Comparison of ENCODE assay signal across 12 mouse cellular contexts in the genomic region with DNA sequence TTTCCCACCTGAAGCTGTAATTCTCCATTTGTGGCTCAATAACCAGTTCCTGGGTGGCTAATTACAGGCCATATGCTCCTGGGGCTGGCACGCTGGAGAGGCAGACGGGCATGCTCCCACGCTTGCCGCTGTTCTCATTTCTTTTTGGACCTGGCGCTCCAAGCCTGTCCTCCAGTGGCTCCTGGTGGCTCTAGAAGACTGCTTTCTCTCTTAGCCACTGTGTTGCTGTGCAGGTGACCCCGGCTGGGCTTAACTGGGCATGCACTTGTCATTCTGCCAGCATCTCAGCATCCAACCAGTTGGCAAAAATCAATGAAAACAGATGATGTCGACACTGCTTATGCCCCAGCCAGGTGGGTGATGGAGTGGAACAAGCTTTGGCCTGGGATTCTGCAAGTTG.
A peak's percentile ranks its signal among the peaks of the same experiment; 100 is the strongest.
DNase-seq lines count a peak whose midpoint lies in the region; ATAC-seq and TF ChIP-seq lines count a peak whose summit lies in the region.
"Had no signal": no experiment of that assay in that cellular context is flagged by ENCODE, and none has a peak within 500 bp of the region (broad histone marks: within the 10 kb centered on the region; RNA-seq: fewer than 3 reads in every experiment).

No protein-coding gene starts in this region.

- WGBS in midbrain, postnatal 0 days: 72% methylated on average over 7 of the region's 7 CpGs
- WGBS in midbrain, embryonic 14.5 days: 89% methylated on average over 7 of the region's 7 CpGs
- WGBS in forebrain, embryonic 16.5 days: 66% methylated on average over 7 of the region's 7 CpGs
- 80% methylated on average over 7 of the region's 7 CpGs for WGBS in heart, embryonic 12.5 days

- H3K9ac ChIP-seq in midbrain, postnatal 0 days (replicated peaks; ENCODE audit: low read length, poor library complexity, severe bottlenecking): no peak overlapping the region
- H3K9ac ChIP-seq in midbrain, embryonic 14.5 days (replicated peaks; ENCODE audit: low read length): no peak overlapping the region
- no peak overlapping the region for H3K9ac ChIP-seq in forebrain, embryonic 16.5 days (replicated peaks; ENCODE audit: low read depth, low read length)
- no peak overlapping the region for H3K9ac ChIP-seq in heart, embryonic 12.5 days
- H3K9ac ChIP-seq: lung, embryonic 15.5 days had no signal

- no peaks in the 10 kb centered on the region for H3K27me3 ChIP-seq in midbrain, postnatal 0 days (ENCODE audit: insufficient read depth, low read length)
- no peaks in the 10 kb centered on the region for H3K27me3 ChIP-seq in midbrain, embryonic 14.5 days (ENCODE audit: control insufficient read depth, insufficient read depth, low read length)
- no peaks in the 10 kb centered on the region for H3K27me3 ChIP-seq in forebrain, embryonic 16.5 days (replicated peaks; ENCODE audit: control insufficient read depth, insufficient read depth, low read length)
- H3K27me3 ChIP-seq in heart, embryonic 12.5 days (replicated peaks): no peaks in the 10 kb centered on the region
- H3K27me3 ChIP-seq: lung, embryonic 15.5 days had no signal

- no peak overlapping the region for H3K27ac ChIP-seq in midbrain, postnatal 0 days (ENCODE audit: low read depth, low read length)
- no peak overlapping the region for H3K27ac ChIP-seq in midbrain, embryonic 14.5 days (replicated peaks; ENCODE audit: low read depth, low read length)
- no peak overlapping the region for H3K27ac ChIP-seq in forebrain, embryonic 16.5 days (ENCODE audit: low read length)
- no peak overlapping the region for H3K27ac ChIP-seq in heart, embryonic 12.5 days (ENCODE audit: poor library complexity, severe bottlenecking)
- H3K27ac ChIP-seq: limb, embryonic 10.5 days; lung, embryonic 15.5 days had no signal

- DNase-seq in midbrain, postnatal 0 days (ENCODE audit: low spot score): peak; percentile 64
- DNase-seq in midbrain, embryonic 14.5 days: no peak
- peak; percentile 44 to 47 for DNase-seq in layer of hippocampus, postnatal 25 days (ENCODE audit: extremely low spot score in 1 of 2, low spot score in 1 of 2)
- peak; percentile 73 for DNase-seq in telencephalon, adult 2 months (ENCODE audit: low read depth, low spot score)
- no peak for DNase-seq in c-Kit-positive CD71-positive TER-119-positive erythroid progenitor cells, embryonic 14.5 days (ENCODE audit: low spot score)
- DNase-seq: heart, postnatal 4 days had no signal

- peaks cover 3% of the 10 kb centered on the region; the same call in 1 of the 2 replicates for H3K4me1 ChIP-seq in midbrain, postnatal 0 days (ENCODE audit: insufficient read depth, low read length)
- no peaks in the 10 kb centered on the region for H3K4me1 ChIP-seq in midbrain, embryonic 14.5 days (ENCODE audit: control insufficient read depth, insufficient read depth, low read length)
- no peaks in the 10 kb centered on the region; the same call in 1 of the 2 replicates for H3K4me1 ChIP-seq in forebrain, embryonic 16.5 days (replicated peaks; ENCODE audit: control insufficient read depth, insufficient read depth, low read length)
- H3K4me1 ChIP-seq in heart, embryonic 12.5 days (replicated peaks): no peaks in the 10 kb centered on the region
- H3K4me1 ChIP-seq: limb, embryonic 10.5 days; lung, embryonic 15.5 days had no signal

- no peak overlapping the region for H3K4me2 ChIP-seq in midbrain, postnatal 0 days (ENCODE audit: low read depth, low read length, poor library complexity, severe bottlenecking)
- H3K4me2 ChIP-seq in midbrain, embryonic 14.5 days (ENCODE audit: low read length): no peak overlapping the region
- no peak overlapping the region for H3K4me2 ChIP-seq in forebrain, embryonic 16.5 days (ENCODE audit: low read length)
- no peak overlapping the region for H3K4me2 ChIP-seq in heart, embryonic 12.5 days
- H3K4me2 ChIP-seq: lung, embryonic 15.5 days had no signal

- H3K4me3 ChIP-seq in midbrain, postnatal 0 days (ENCODE audit: low read depth, low read length): no peak overlapping the region
- H3K4me3 ChIP-seq in midbrain, embryonic 14.5 days (replicated peaks; ENCODE audit: low read depth, low read length): no peak overlapping the region
- no peak overlapping the region for H3K4me3 ChIP-seq in forebrain, embryonic 16.5 days (replicated peaks; ENCODE audit: low read length)
- no peak overlapping the region for H3K4me3 ChIP-seq in heart, embryonic 12.5 days
- H3K4me3 ChIP-seq: limb, embryonic 10.5 days; lung, embryonic 15.5 days had no signal

- no peak for ATAC-seq in midbrain, postnatal 0 days (ENCODE audit: low FRiP score)
- ATAC-seq in midbrain, embryonic 14.5 days (ENCODE audit: low FRiP score, low TSS enrichment): no peak
- peak; percentile 54; the same call in 1 of the 2 replicates for ATAC-seq in forebrain, embryonic 16.5 days
- no peak for ATAC-seq in heart, embryonic 12.5 days (ENCODE audit: insufficient number of reproducible peaks, low FRiP score)
- ATAC-seq in megakaryocyte-erythroid progenitor cell, adult 5-6 weeks (replicated peaks; ENCODE audit: low FRiP score, low TSS enrichment, poor library complexity, severe bottlenecking): no peak
- ATAC-seq: midbrain, embryonic 16.5 days had no signal

- H3K36me3 ChIP-seq in midbrain, postnatal 0 days (ENCODE audit: insufficient read depth, low read length): no peaks in the 10 kb centered on the region
- no peaks in the 10 kb centered on the region for H3K36me3 ChIP-seq in midbrain, embryonic 14.5 days (ENCODE audit: control insufficient read depth, insufficient read depth, low read length)
- H3K36me3 ChIP-seq in forebrain, embryonic 16.5 days (ENCODE audit: control insufficient read depth, insufficient read depth): no peaks in the 10 kb centered on the region
- H3K36me3 ChIP-seq in heart, embryonic 12.5 days: no peaks in the 10 kb centered on the region
- H3K36me3 ChIP-seq: limb, embryonic 10.5 days; lung, embryonic 15.5 days had no signal

- no peaks in the 10 kb centered on the region for H3K9me3 ChIP-seq in midbrain, postnatal 0 days (ENCODE audit: low read length)
- H3K9me3 ChIP-seq in midbrain, embryonic 14.5 days (ENCODE audit: control insufficient read depth, low read length): no peaks in the 10 kb centered on the region
- H3K9me3 ChIP-seq in forebrain, embryonic 16.5 days (ENCODE audit: control insufficient read depth, low read length): no peaks in the 10 kb centered on the region
- H3K9me3 ChIP-seq in heart, embryonic 12.5 days (replicated peaks): no peaks in the 10 kb centered on the region
- H3K9me3 ChIP-seq: limb, embryonic 10.5 days; lung, embryonic 15.5 days had no signal

- no peak for TF ChIP-seq CTCF in midbrain, postnatal 0 days (IDR thresholded peaks at IDR 0.05)

Comparison
In these comparisons a context has a peak if more than half of its experiments do, and no peak if none do; other contexts are left out.
1. DNase-seq: peak in midbrain, postnatal 0 days (single experiment), layer of hippocampus, postnatal 25 days (2 of 2) and telencephalon, adult 2 months (single experiment); none in midbrain, embryonic 14.5 days (single experiment) and c-Kit-positive CD71-positive TER-119-positive erythroid progenitor cells, embryonic 14.5 days (single experiment).